ENCODE assay signal across 8 mouse cellular contexts in genomic region chr13:43558959-43559358, GRCm38 (mm10). TPM values are rescaled to one million over a fixed set of nuclear protein-coding genes. Genes with fewer than 3 reads are reported as not detected.
A peak's percentile ranks its signal among the peaks of the same experiment; 100 is the strongest.
DNase-seq lines count a peak whose midpoint lies in the region; ATAC-seq and TF ChIP-seq lines count a peak whose summit lies in the region.

No protein-coding gene starts in this region.

- no peak for DNase-seq in left cerebral cortex, adult 2 months (ENCODE audit: extremely low spot score in 1 of 2, low spot score in 2 of 2)
- no peak for DNase-seq in left cerebral cortex, postnatal 25 days (ENCODE audit: low spot score in 2 of 2)
- no peak for DNase-seq in adrenal gland, postnatal 36 days
- no peak for DNase-seq in layer of hippocampus, adult 8-10 months (ENCODE audit: low spot score in 2 of 2)
- no peak for DNase-seq in gastrocnemius, postnatal 14 days

- no peak for ATAC-seq in embryonic facial prominence, embryonic 15.5 days (ENCODE audit: insufficient number of reproducible peaks, low FRiP score, low TSS enrichment, low read depth)
- no peak for ATAC-seq in intestine, postnatal 0 days
- ATAC-seq in neural tube, embryonic 13.5 days (ENCODE audit: low read depth): no peak

- peaks cover 22% of the 10 kb centered on the region for H3K4me1 ChIP-seq in embryonic facial prominence, embryonic 15.5 days
- H3K4me1 ChIP-seq in intestine, postnatal 0 days (replicated peaks; ENCODE audit: control insufficient read depth, insufficient read depth, low read length): peaks cover 6% of the 10 kb centered on the region; the same call in 1 of the 2 replicates
- H3K4me1 ChIP-seq in neural tube, embryonic 13.5 days (replicated peaks): peaks cover 15% of the 10 kb centered on the region

- H3K4me2 ChIP-seq in embryonic facial prominence, embryonic 15.5 days (replicated peaks): peak overlapping the region; percentile 91
- H3K4me2 ChIP-seq in intestine, postnatal 0 days (replicated peaks; ENCODE audit: low read depth): peak overlapping the region; percentile 94
- H3K4me2 ChIP-seq in neural tube, embryonic 13.5 days: peak overlapping the region; percentile 70

- peaks cover 5% of the 10 kb centered on the region for H3K36me3 ChIP-seq in embryonic facial prominence, embryonic 15.5 days
- no peaks in the 10 kb centered on the region; the same call in 1 of the 2 replicates for H3K36me3 ChIP-seq in intestine, postnatal 0 days (ENCODE audit: control insufficient read depth, insufficient read depth)
- peaks cover 13% of the 10 kb centered on the region for H3K36me3 ChIP-seq in neural tube, embryonic 13.5 days

- no peak overlapping the region for H3K9ac ChIP-seq in embryonic facial prominence, embryonic 15.5 days
- 0 out of 2 replicates have a peak overlapping the region, but pooled peaks have one; percentile 17 for H3K9ac ChIP-seq in intestine, postnatal 0 days (ENCODE audit: low read depth, low read length)
- H3K9ac ChIP-seq in neural tube, embryonic 13.5 days: peak overlapping the region; percentile 83

- WGBS in embryonic facial prominence, embryonic 15.5 days: 29% methylated on average over 6 of the region's 6 CpGs
- WGBS in intestine, postnatal 0 days: 20% methylated on average over 6 of the region's 6 CpGs
- 32% methylated on average over 6 of the region's 6 CpGs for WGBS in neural tube, embryonic 13.5 days

- no peaks in the 10 kb centered on the region for H3K9me3 ChIP-seq in embryonic facial prominence, embryonic 15.5 days (replicated peaks)
- no peaks in the 10 kb centered on the region for H3K9me3 ChIP-seq in intestine, postnatal 0 days (ENCODE audit: control insufficient read depth)
- no peaks in the 10 kb centered on the region for H3K9me3 ChIP-seq in neural tube, embryonic 13.5 days

- peak overlapping the region; percentile 71 for H3K4me3 ChIP-seq in left cerebral cortex, adult 2 months
- H3K4me3 ChIP-seq in embryonic facial prominence, embryonic 15.5 days (replicated peaks): peak overlapping the region; percentile 80
- H3K4me3 ChIP-seq in intestine, postnatal 0 days (ENCODE audit: low read depth, low read length): peak overlapping the region; percentile 73
- peak overlapping the region; percentile 54 for H3K4me3 ChIP-seq in neural tube, embryonic 13.5 days

- TF ChIP-seq CTCF in left cerebral cortex, adult 2 months (IDR thresholded peaks at IDR 0.05): no peak
- TF ChIP-seq CTCF in intestine, postnatal 0 days (IDR thresholded peaks at IDR 0.05; ENCODE audit: low read depth): no peak

- peak overlapping the region; percentile 95 for H3K27ac ChIP-seq in left cerebral cortex, adult 2 months
- no peak overlapping the region for H3K27ac ChIP-seq in embryonic facial prominence, embryonic 15.5 days (replicated peaks)
- H3K27ac ChIP-seq in intestine, postnatal 0 days (ENCODE audit: low read depth, low read length): peak overlapping the region; percentile 96; the same call in 1 of the 2 replicates
- H3K27ac ChIP-seq in neural tube, embryonic 13.5 days (replicated peaks): no peak overlapping the region

- intact Hi-C loops in left cerebral cortex, adult 2 months (cut with DNase I): loop anchor here (5.0 kb wide), 1 partner anchor 387 kb away; the partner anchor contains the start of gene Tbc1d7
- intact Hi-C loops in left cerebral cortex, postnatal 25 days (cut with DNase I): no loop called here
- intact Hi-C loops in gastrocnemius, postnatal 14 days (cut with DNase I; ENCODE audit: low total_unique reads): no loop called here

- H3K27me3 ChIP-seq in embryonic facial prominence, embryonic 15.5 days: no peaks in the 10 kb centered on the region
- no peaks in the 10 kb centered on the region for H3K27me3 ChIP-seq in intestine, postnatal 0 days (replicated peaks; ENCODE audit: control insufficient read depth, insufficient read depth, low read length)
- no peaks in the 10 kb centered on the region; the same call in none of the 2 replicates for H3K27me3 ChIP-seq in neural tube, embryonic 13.5 days

RNA-seq across cellular contexts. Expression of gene Mcur1, which starts 1.0 kb away (rescaled TPM):
- total RNA-seq in left cerebral cortex, adult 2 months (2021): 10 to 100 TPM; 15.8 to 17.8 TPM
- total RNA-seq in left cerebral cortex, postnatal 25 days (2021): 10 to 100 TPM; 14.2 to 16.9 TPM
- 14.1 and 14.4 TPM in 2 replicates for polyA plus RNA-seq in embryonic facial prominence, embryonic 15.5 days (2015; fragmentation: Nextera tagmentation; extraction: Ambion mirVana)
- polyA plus RNA-seq in intestine, postnatal 0 days (2015; fragmentation: Nextera tagmentation; extraction: Ambion mirVana): 15.4 TPM in 2 replicates
- polyA plus RNA-seq in neural tube, embryonic 13.5 days (2015; fragmentation: Nextera tagmentation; extraction: Ambion mirVana): 8.2 and 9.1 TPM in 2 replicates
- total RNA-seq in adrenal gland, postnatal 36 days (2021): 10 to 100 TPM; 37.6 to 40.5 TPM
- 10 to 100 TPM; 21.4 to 34.0 (median 27.0) TPM for total RNA-seq in layer of hippocampus, adult 8-10 months (2022)
- total RNA-seq in gastrocnemius, postnatal 14 days (2021): 10 to 100 TPM; 21.1 to 21.8 TPM

RNA-seq across cellular contexts. Expression of gene Rnf182, which starts 56.6 kb away (rescaled TPM):
- 1 to 10 TPM; 7.6 to 7.8 TPM for total RNA-seq in left cerebral cortex, adult 2 months (2021)
- 1 to 10 TPM; 6.9 to 7.1 TPM for total RNA-seq in left cerebral cortex, postnatal 25 days (2021)
- 7.7 and 11.1 TPM in 2 replicates for polyA plus RNA-seq in embryonic facial prominence, embryonic 15.5 days (2015; fragmentation: Nextera tagmentation; extraction: Ambion mirVana)
- 0.21 and 0.64 TPM in 2 replicates for polyA plus RNA-seq in intestine, postnatal 0 days (2015; fragmentation: Nextera tagmentation; extraction: Ambion mirVana)
- 19.9 and 27.3 TPM in 2 replicates for polyA plus RNA-seq in neural tube, embryonic 13.5 days (2015; fragmentation: Nextera tagmentation; extraction: Ambion mirVana)
- total RNA-seq in adrenal gland, postnatal 36 days (2021): 1 to 10 TPM in 1 of 2 experiments, under 1 TPM in 1; 0.33 to 1.7 TPM
- 10 to 100 TPM; 27.6 to 38.1 (median 32.3) TPM for total RNA-seq in layer of hippocampus, adult 8-10 months (2022)
- under 1 TPM; 0.18 to 0.27 TPM for total RNA-seq in gastrocnemius, postnatal 14 days (2021)

Comparison
In these comparisons a context has a peak if more than half of its experiments do, and no peak if none do; other contexts are left out.
1. H3K27ac ChIP-seq: peak in left cerebral cortex, adult 2 months (single experiment) and intestine, postnatal 0 days (single experiment); none in embryonic facial prominence, embryonic 15.5 days (single experiment) and neural tube, embryonic 13.5 days (single experiment).
2. Peak in every context shown above with its lines, with median percentiles within 50 percentile points of each other: H3K4me3 ChIP-seq and H3K4me2 ChIP-seq.